Mouse (Mus musculus) limb, embryonic 15.5 days (tissue): ENCODE data around the gene Fam131c. TPM values are rescaled to one million over a fixed set of nuclear protein-coding genes. Genes with fewer than 3 reads are reported as not detected.

Experiments
- ATAC-seq: fragments of 200-750 bp; cut with Nextera tagmentation; 2 replicates; pipeline ENCODE4 v1.8.0; 2017; ENCODE audit warnings: low read depth, moderate TSS enrichment; ENCODE audit not compliant: insufficient number of reproducible peaks, low FRiP score, low TSS enrichment
- H3K27ac ChIP-seq: fragments of 300-500 bp; sonication (generic); 2 replicates; pipeline ENCODE4 v1.5.1; 2015; ENCODE audit warnings: moderate library complexity, mild to moderate bottlenecking, inconsistent platforms
- H3K27me3 ChIP-seq: fragments of 300-500 bp; sonication (generic); 2 replicates; pipeline ENCODE4 v1.6.1; 2015; ENCODE audit warnings: inconsistent platforms
- H3K36me3 ChIP-seq: fragments of 300-500 bp; sonication (generic); 2 replicates; pipeline ENCODE4 v1.6.1; 2015; ENCODE audit warnings: inconsistent platforms
- H3K4me1 ChIP-seq: fragments of 300-500 bp; sonication (generic); 2 replicates; pipeline ENCODE4 v1.6.1; 2015; ENCODE audit warnings: inconsistent platforms
- H3K4me2 ChIP-seq: fragments of 300-500 bp; sonication (generic); 2 replicates; pipeline ENCODE4 v1.6.1; 2015; ENCODE audit warnings: mild to moderate bottlenecking, inconsistent platforms
- H3K4me3 ChIP-seq: fragments of 300-500 bp; sonication (generic); 2 replicates; pipeline ENCODE4 v1.5.1; 2015; ENCODE audit warnings: mild to moderate bottlenecking, inconsistent platforms
- H3K9ac ChIP-seq: fragments of 300-500 bp; sonication (generic); 2 replicates; pipeline ENCODE4 v1.6.1; 2015; ENCODE audit warnings: inconsistent platforms
- H3K9me3 ChIP-seq: fragments of 300-500 bp; sonication (generic); 2 replicates; pipeline ENCODE4 v1.6.1; 2016; ENCODE audit warnings: inconsistent platforms
- WGBS: fragments of 180-500 bp; shearing (Covaris S2); methylation state at CpG from one replicate; pipeline ENCODE4 v1.1.7; 2015; 5-methylcytosine and 5-hydroxymethylcytosine counted together
- polyA plus RNA-seq: library from polyadenylated mRNA; unstranded; fragments of >200 nt; fragmentation: Nextera tagmentation; extraction: Ambion mirVana; gene quantifications from 2 replicates; pipeline ENCODE4 v1.2.1, GENCODE M21; 2015

Gene Fam131c
- polyA plus RNA-seq, 1 experiment from 2014 or later = 1.6 TPM

GRCm38 (mm10) chr4:141337986-141338385, 30.0 kb upstream of the Fam131c start:
- Histone ChIP-seq H3K4me1 (peaks cover 68% of the 10 kb centered on the region), H3K9ac (no peak overlapping the region)

GRCm38 (mm10) chr4:141338853-141339252, 29.2 kb upstream of the Fam131c start:
- Histone ChIP-seq H3K27ac (peak overlapping the region; percentile 74), H3K4me2 (0 out of 2 replicates have a peak overlapping the region, but pooled peaks have one; percentile 13), H3K9me3 (no peaks in the 10 kb centered on the region), H3K36me3 (no peaks in the 10 kb centered on the region), H3K4me1 (peaks cover 61% of the 10 kb centered on the region), H3K9ac (no peak overlapping the region), H3K27me3 (no peaks in the 10 kb centered on the region), H3K4me3 (no peak overlapping the region)
- no peak for ATAC-seq
- WGBS = 20% methylated on average over 1 of the region's 1 CpGs

More at GRCm38 (mm10) chr4:141337986-141338385, 30.0 kb upstream of the Fam131c start:
- Histone ChIP-seq H3K27me3 (no peaks in the 10 kb centered on the region), H3K4me2 (peak overlapping the region; percentile 13; the same call in 1 of the 2 replicates), H3K4me3 (no peak overlapping the region), H3K27ac (peak overlapping the region; percentile 74), H3K9me3 (no peaks in the 10 kb centered on the region), H3K36me3 (no peaks in the 10 kb centered on the region)
- ATAC-seq = peak; percentile 46; the same call in 1 of the 2 replicates
- WGBS = 9% methylated on average over 6 of the region's 6 CpGs

GRCm38 (mm10) chr4:141341477-141341876, 26.5 kb upstream of the Fam131c start:
- no peak overlapping the region for H3K4me2 ChIP-seq
- WGBS = 60% methylated on average over 7 of the region's 7 CpGs
- no peak for ATAC-seq
- no peak overlapping the region for H3K9ac ChIP-seq
- peaks cover 35% of the 10 kb centered on the region for H3K4me1 ChIP-seq
- no peak overlapping the region for H3K4me3 ChIP-seq
- H3K27ac ChIP-seq = no peak overlapping the region
- no peaks in the 10 kb centered on the region for H3K27me3 ChIP-seq
- H3K9me3 ChIP-seq = no peaks in the 10 kb centered on the region
- no peaks in the 10 kb centered on the region for H3K36me3 ChIP-seq

GRCm38 (mm10) chr4:141343515-141343914, 24.5 kb upstream of the Fam131c start:
- Histone ChIP-seq H3K27me3 (no peaks in the 10 kb centered on the region), H3K36me3 (no peaks in the 10 kb centered on the region), H3K4me1 (peaks cover 34% of the 10 kb centered on the region), H3K9ac (no peak overlapping the region), H3K4me2 (no peak overlapping the region), H3K27ac (no peak overlapping the region), H3K9me3 (no peaks in the 10 kb centered on the region), H3K4me3 (no peak overlapping the region)
- no peak for ATAC-seq
- 59% methylated on average over 7 of the region's 7 CpGs for WGBS

GRCm38 (mm10) chr4:141345219-141345618, 22.8 kb upstream of the Fam131c start:
- Histone ChIP-seq H3K4me2 (no peak overlapping the region), H3K9ac (no peak overlapping the region), H3K27ac (no peak overlapping the region), H3K27me3 (no peaks in the 10 kb centered on the region), H3K4me1 (peaks cover 22% of the 10 kb centered on the region), H3K4me3 (no peak overlapping the region), H3K9me3 (no peaks in the 10 kb centered on the region), H3K36me3 (no peaks in the 10 kb centered on the region)
- no peak for ATAC-seq
- 87% methylated on average over 12 of the region's 12 CpGs for WGBS

GRCm38 (mm10) chr4:141347365-141347797, 20.6 kb upstream of the Fam131c start:
- WGBS = 64% methylated on average over 8 of the region's 8 CpGs

GRCm38 (mm10) chr4:141348616-141349015, 19.4 kb upstream of the Fam131c start:
- 65% methylated on average over 11 of the region's 11 CpGs for WGBS
- Histone ChIP-seq H3K27ac (no peak overlapping the region), H3K9ac (no peak overlapping the region)

More at GRCm38 (mm10) chr4:141347365-141347797, 20.6 kb upstream of the Fam131c start:
- Histone ChIP-seq H3K36me3 (no peaks in the 10 kb centered on the region), H3K4me3 (no peak overlapping the region), H3K27ac (no peak overlapping the region), H3K4me2 (no peak overlapping the region), H3K4me1 (peaks cover 16% of the 10 kb centered on the region), H3K27me3 (no peaks in the 10 kb centered on the region), H3K9me3 (no peaks in the 10 kb centered on the region), H3K9ac (no peak overlapping the region)
- no peak for ATAC-seq

GRCm38 (mm10) chr4:141350015-141350414, 18.0 kb upstream of the Fam131c start:
- no peak overlapping the region for H3K27ac ChIP-seq
- ATAC-seq = no peak
- no peak overlapping the region for H3K9ac ChIP-seq
- H3K4me3 ChIP-seq = no peak overlapping the region
- no peaks in the 10 kb centered on the region for H3K9me3 ChIP-seq
- no peaks in the 10 kb centered on the region for H3K36me3 ChIP-seq
- 68% methylated on average over 12 of the region's 12 CpGs for WGBS
- H3K4me2 ChIP-seq = no peak overlapping the region
- H3K27me3 ChIP-seq = no peaks in the 10 kb centered on the region
- peaks cover 26% of the 10 kb centered on the region for H3K4me1 ChIP-seq

More at GRCm38 (mm10) chr4:141348616-141349015, 19.4 kb upstream of the Fam131c start:
- no peaks in the 10 kb centered on the region for H3K27me3 ChIP-seq
- no peaks in the 10 kb centered on the region for H3K36me3 ChIP-seq
- H3K4me1 ChIP-seq = peaks cover 20% of the 10 kb centered on the region
- H3K4me3 ChIP-seq = no peak overlapping the region
- no peak for ATAC-seq
- H3K9me3 ChIP-seq = no peaks in the 10 kb centered on the region
- H3K4me2 ChIP-seq = no peak overlapping the region

GRCm38 (mm10) chr4:141351972-141352371, 16.0 kb upstream of the Fam131c start:
- Histone ChIP-seq H3K9ac (no peak overlapping the region), H3K27ac (no peak overlapping the region), H3K36me3 (no peaks in the 10 kb centered on the region), H3K4me1 (peaks cover 26% of the 10 kb centered on the region), H3K27me3 (no peaks in the 10 kb centered on the region), H3K9me3 (no peaks in the 10 kb centered on the region), H3K4me3 (no peak overlapping the region), H3K4me2 (no peak overlapping the region)
- ATAC-seq = no peak
- 50% methylated on average over 7 of the region's 7 CpGs for WGBS

- no peak for ATAC-seq
- Histone ChIP-seq H3K27ac (peak overlapping the region; percentile 74), H3K4me2 (no peak overlapping the region), H3K9me3 (no peaks in the 10 kb centered on the region), H3K4me3 (no peak overlapping the region), H3K36me3 (no peaks in the 10 kb centered on the region), H3K9ac (no peak overlapping the region), H3K27me3 (no peaks in the 10 kb centered on the region), H3K4me1 (peaks cover 17% of the 10 kb centered on the region)
- WGBS = 67% methylated on average over 5 of the region's 5 CpGs
Observed at GRCm38 (mm10) chr4:141352986-141353385, 15.0 kb upstream of the Fam131c start.

GRCm38 (mm10) chr4:141353868-141354267, 14.2 kb upstream of the Fam131c start:
- H3K4me2 ChIP-seq = no peak overlapping the region
- peak overlapping the region; percentile 74 for H3K27ac ChIP-seq
- WGBS = 53% methylated on average over 8 of the region's 8 CpGs
- no peaks in the 10 kb centered on the region for H3K9me3 ChIP-seq
- H3K4me3 ChIP-seq = no peak overlapping the region
- no peaks in the 10 kb centered on the region for H3K36me3 ChIP-seq
- ATAC-seq = no peak
- no peaks in the 10 kb centered on the region for H3K27me3 ChIP-seq
- H3K9ac ChIP-seq = no peak overlapping the region
- peaks cover 16% of the 10 kb centered on the region for H3K4me1 ChIP-seq

- Histone ChIP-seq H3K9ac (no peak overlapping the region), H3K36me3 (no peaks in the 10 kb centered on the region), H3K9me3 (no peaks in the 10 kb centered on the region), H3K4me3 (no peak overlapping the region), H3K4me2 (no peak overlapping the region), H3K27me3 (no peaks in the 10 kb centered on the region), H3K4me1 (peaks cover 14% of the 10 kb centered on the region), H3K27ac (no peak overlapping the region)
- no peak for ATAC-seq
Observed at GRCm38 (mm10) chr4:141357811-141358210, 10.2 kb upstream of the Fam131c start.

- WGBS = 89% methylated on average over 6 of the region's 6 CpGs
- no peak for ATAC-seq
- H3K4me1 ChIP-seq = peaks cover 7% of the 10 kb centered on the region; the same call in 1 of the 2 replicates
- no peaks in the 10 kb centered on the region for H3K36me3 ChIP-seq
- peaks cover 3% of the 10 kb centered on the region for H3K27me3 ChIP-seq
- no peak overlapping the region for H3K27ac ChIP-seq
- no peak overlapping the region for H3K4me3 ChIP-seq
- H3K9ac ChIP-seq = no peak overlapping the region
- H3K4me2 ChIP-seq = no peak overlapping the region
- no peaks in the 10 kb centered on the region for H3K9me3 ChIP-seq
Observed at GRCm38 (mm10) chr4:141359222-141359621, 8.8 kb upstream of the Fam131c start.
